ENCODE assay signal across 7 mouse cellular contexts in genomic region chr16:5145570-5145969, GRCm38 (mm10). TPM values are rescaled to one million over a fixed set of nuclear protein-coding genes. Genes with fewer than 3 reads are reported as not detected.
DNase-seq lines count a peak whose midpoint lies in the region; ATAC-seq lines count a peak whose summit lies in the region.

No protein-coding gene starts in this region.

- H3K27ac ChIP-seq in forebrain, embryonic 11.5 days (ENCODE audit: low read depth, low read length) = no peak overlapping the region
- H3K27ac ChIP-seq in hindbrain, embryonic 14.5 days = no peak overlapping the region

- H3K9me3 ChIP-seq in forebrain, embryonic 11.5 days (ENCODE audit: control insufficient read depth, low read length) = no peaks in the 10 kb centered on the region
- H3K9me3 ChIP-seq in hindbrain, embryonic 14.5 days (ENCODE audit: control insufficient read depth, low read length) = no peaks in the 10 kb centered on the region

- peaks cover 5% of the 10 kb centered on the region; the same call in 1 of the 2 replicates for H3K27me3 ChIP-seq in forebrain, embryonic 11.5 days (ENCODE audit: control insufficient read depth, insufficient read depth, low read length)
- no peaks in the 10 kb centered on the region; the same call in 1 of the 2 replicates for H3K27me3 ChIP-seq in hindbrain, embryonic 14.5 days (ENCODE audit: control insufficient read depth, insufficient read depth, low read length)

- H3K36me3 ChIP-seq in forebrain, embryonic 11.5 days (ENCODE audit: control insufficient read depth, insufficient read depth, low read length) = no peaks in the 10 kb centered on the region
- H3K36me3 ChIP-seq in hindbrain, embryonic 14.5 days (replicated peaks; ENCODE audit: control insufficient read depth, insufficient read depth) = no peaks in the 10 kb centered on the region

- H3K4me2 ChIP-seq in forebrain, embryonic 11.5 days (ENCODE audit: low read depth, low read length, severe bottlenecking) = no peak overlapping the region
- peak overlapping the region; percentile 59 for H3K4me2 ChIP-seq in hindbrain, embryonic 14.5 days (replicated peaks)

- 0 out of 2 replicates have a peak, but pooled peaks have one; percentile 39 for ATAC-seq in forebrain, embryonic 11.5 days (replicated peaks; ENCODE audit: low FRiP score)
- peak; percentile 69 for ATAC-seq in hindbrain, embryonic 14.5 days (ENCODE audit: low FRiP score)

- peaks cover 10% of the 10 kb centered on the region; the same call in 1 of the 2 replicates for H3K4me1 ChIP-seq in forebrain, embryonic 11.5 days (replicated peaks; ENCODE audit: control insufficient read depth, insufficient read depth, low read length)
- no peaks in the 10 kb centered on the region; the same call in 1 of the 2 replicates for H3K4me1 ChIP-seq in hindbrain, embryonic 14.5 days (replicated peaks; ENCODE audit: control insufficient read depth, insufficient read depth, low read length)

- WGBS in forebrain, embryonic 11.5 days = under 1% methylated on average over 7 of the region's 7 CpGs
- under 1% methylated on average over 7 of the region's 7 CpGs for WGBS in hindbrain, embryonic 14.5 days

- DNase-seq in NIH3T3 (ENCODE audit: low read depth) = peak; percentile 91
- DNase-seq in c-Kit-positive CD71-positive TER-119-negative erythroid progenitor cells, embryonic 14.5 days (ENCODE audit: low read depth) = peak; percentile 71
- DNase-seq in forebrain, embryonic 11.5 days (ENCODE audit: low spot score) = peak; percentile 77
- DNase-seq in hindbrain, embryonic 14.5 days (ENCODE audit: low spot score) = peak; percentile 97
- peak; percentile 84 to 85 for DNase-seq in layer of hippocampus, postnatal 10 days (ENCODE audit: low spot score in 2 of 2)
- DNase-seq in lung, postnatal 14 days = peak; percentile 86
- peak; percentile 64 for DNase-seq in right cerebral cortex, adult 18-20 months

- no peak overlapping the region for H3K9ac ChIP-seq in forebrain, embryonic 11.5 days (ENCODE audit: low read length)
- H3K9ac ChIP-seq in hindbrain, embryonic 14.5 days = 0 out of 2 replicates have a peak overlapping the region, but pooled peaks have one; percentile 21

- no peak overlapping the region for H3K4me3 ChIP-seq in forebrain, embryonic 11.5 days (ENCODE audit: low read depth, low read length)
- no peak overlapping the region for H3K4me3 ChIP-seq in hindbrain, embryonic 14.5 days (replicated peaks; ENCODE audit: low read length)

RNA-seq across cellular contexts. Expression of gene Sec14l5, which starts 1.3 kb away (rescaled TPM):
- polyA plus RNA-seq in forebrain, embryonic 11.5 days (2014; fragmentation: Nextera tagmentation; extraction: Ambion mirVana) = 0.11 and 0.16 TPM in 2 replicates
- 0.35 and 0.48 TPM in 2 replicates for polyA plus RNA-seq in hindbrain, embryonic 14.5 days (2014; fragmentation: Nextera tagmentation; extraction: Ambion mirVana)
- total RNA-seq in layer of hippocampus, postnatal 10 days (2021) = under 1 TPM; 0.29 to 0.89 TPM

RNA-seq across cellular contexts. Expression of gene Ppl, which starts 13.3 kb away (rescaled TPM):
- polyA plus RNA-seq in forebrain, embryonic 11.5 days (2014; fragmentation: Nextera tagmentation; extraction: Ambion mirVana) = 1.3 and 1.5 TPM in 2 replicates
- polyA plus RNA-seq in hindbrain, embryonic 14.5 days (2014; fragmentation: Nextera tagmentation; extraction: Ambion mirVana) = 0.09 and 0.29 TPM in 2 replicates
- total RNA-seq in layer of hippocampus, postnatal 10 days (2021) = under 1 TPM; 0.51 to 0.91 TPM

RNA-seq across cellular contexts. Expression of gene Nagpa, which starts 58.2 kb away (rescaled TPM):
- polyA plus RNA-seq in forebrain, embryonic 11.5 days (2014; fragmentation: Nextera tagmentation; extraction: Ambion mirVana) = 10.7 and 12.5 TPM in 2 replicates
- polyA plus RNA-seq in hindbrain, embryonic 14.5 days (2014; fragmentation: Nextera tagmentation; extraction: Ambion mirVana) = 11.9 TPM in 2 replicates
- total RNA-seq in layer of hippocampus, postnatal 10 days (2021) = 1 to 10 TPM; 7.7 to 9.2 TPM
